Mouse (Mus musculus) testis, adult 10 weeks (tissue): ENCODE results near the gene Ankrd7. TPM values are rescaled to one million over a fixed set of nuclear protein-coding genes. Genes with fewer than 3 reads are reported as not detected.

Experiments used
- polyA plus RNA-seq: library from polyadenylated mRNA; stranded (reverse); fragments of 350-450 nt; fragmentation: Illumina TruSeq; extraction: RNeasy Lipid Tissue Mini Kit (QIAGEN cat#74804); gene quantifications from one replicate; pipeline ENCODE4 v1.2.3, GENCODE M21; 2014; ENCODE audit warnings: low read depth, low replicate concordance

Gene Ankrd7
- 560 TPM for polyA plus RNA-seq

DNA sequence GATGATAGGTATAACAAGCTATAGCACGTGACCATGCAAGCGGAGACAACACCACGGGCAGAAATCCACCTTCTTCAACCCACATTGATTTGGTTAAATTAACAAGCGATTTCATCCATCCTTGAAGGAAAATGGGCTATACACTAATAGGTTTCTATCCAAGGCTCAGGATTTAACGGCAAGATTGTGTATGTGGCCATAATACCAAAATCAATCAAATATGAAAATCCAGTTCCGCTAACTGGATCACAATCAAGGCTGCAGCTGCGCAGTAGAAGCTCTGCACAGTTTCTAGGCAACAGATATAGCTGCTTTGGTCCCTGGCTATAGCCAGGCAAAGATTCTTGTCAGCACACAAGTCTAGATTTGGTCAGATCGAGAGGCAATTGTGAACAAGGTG, at the start of gene Ankrd7:
Gene Ankrd7, plus strand, starts transcription at position 301 of the 400 bp plus-strand sequence.

DNA sequence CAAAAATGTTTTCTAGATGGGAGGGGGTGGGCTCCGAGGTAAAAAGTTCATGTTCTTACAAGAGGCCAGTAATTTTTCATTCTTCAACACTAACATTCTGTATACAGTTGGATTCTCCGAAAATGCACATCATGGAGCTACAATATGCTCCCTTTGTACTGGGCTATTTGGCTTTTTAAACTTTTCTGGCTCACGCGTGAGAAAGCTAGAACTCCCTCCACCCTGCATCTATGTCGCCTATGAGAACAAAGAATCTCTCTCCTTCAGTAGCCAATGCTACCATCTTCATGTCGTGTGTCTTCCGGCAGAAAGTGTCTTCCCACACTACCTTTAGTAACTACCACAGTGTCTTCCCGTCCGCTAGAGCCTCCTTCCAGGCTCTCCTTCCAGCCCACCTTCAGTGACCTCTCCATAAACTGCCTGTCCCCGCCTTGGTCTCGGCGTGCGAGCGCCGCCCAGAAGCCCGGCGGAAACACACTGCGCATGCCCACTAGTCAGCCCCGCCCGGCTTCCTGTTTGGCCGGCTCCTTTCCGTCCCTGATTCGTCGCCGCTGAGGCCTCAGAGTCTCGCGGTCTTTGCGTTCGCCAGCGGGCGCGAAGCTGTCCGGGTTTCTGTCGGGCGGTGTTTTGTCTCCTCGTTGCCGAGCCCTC, 17.9 kb upstream of the Ankrd7 start, which contains the start of gene Lsm8:
Gene Lsm8, plus strand, starts transcription at position 529 of the 651 bp plus-strand sequence.

Other genes starting within 250 kb of the Ankrd7 start
- gene Lsm8, start 17.7 kb upstream of the Ankrd7 start, polyA plus RNA-seq, result 59.2 TPM